In the genomic region with DNA sequence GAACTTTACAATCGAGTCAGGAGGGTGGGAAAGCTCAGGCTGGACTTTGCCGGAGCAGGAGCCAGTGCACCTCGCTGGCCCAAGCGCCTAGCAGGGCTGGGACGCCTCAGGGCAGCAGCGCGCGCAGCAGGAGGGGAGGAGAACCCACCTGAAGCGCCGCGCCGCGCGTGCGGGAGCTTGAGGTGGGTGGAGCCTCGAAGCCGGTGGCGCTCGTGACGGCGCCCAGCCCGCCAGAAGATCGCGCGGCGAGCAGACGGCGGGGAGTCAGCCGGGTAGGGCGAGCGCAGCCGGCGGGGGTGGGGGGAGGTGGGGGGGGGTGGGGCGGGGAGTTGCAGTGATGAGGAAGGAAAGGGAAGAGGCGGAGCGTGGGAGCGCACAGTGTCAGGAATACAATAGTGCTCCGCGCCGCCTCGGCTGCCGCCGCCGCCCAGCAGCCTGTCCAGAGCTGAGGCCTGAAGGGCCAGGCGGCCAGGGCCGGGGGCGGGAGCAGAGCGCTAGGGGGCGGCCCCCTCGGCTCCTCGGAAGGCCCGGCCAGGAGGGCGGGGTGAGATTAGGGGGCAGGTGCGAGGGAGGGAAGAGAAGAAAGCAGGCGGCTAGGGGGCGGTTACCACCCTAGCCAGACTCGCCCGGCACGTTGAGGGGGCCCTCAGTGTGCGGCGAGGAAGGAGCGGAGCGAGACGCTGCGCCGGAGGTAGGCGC, we compare ENCODE assay signal across 8 mouse cellular contexts. TPM values are rescaled to one million over a fixed set of nuclear protein-coding genes. Genes with fewer than 3 reads are reported as not detected.
DNase-seq lines count a peak whose midpoint lies in the region; ATAC-seq lines count a peak whose summit lies in the region.

A gene (plus strand): TSS at position 549 of the 699 bp plus-strand sequence.

- no peaks in the 10 kb centered on the region for H3K36me3 ChIP-seq in hindbrain, embryonic 16.5 days (ENCODE audit: control insufficient read depth, insufficient read depth, low read length)

- peak within 1 kb of the TSS; percentile 54 for H3K4me2 ChIP-seq in hindbrain, embryonic 16.5 days (ENCODE audit: low read length)

- peak; percentile 97 for ATAC-seq in hindbrain, embryonic 16.5 days
- peak; percentile 88 for ATAC-seq in megakaryocyte, adult 5-6 weeks (ENCODE audit: poor library complexity, severe bottlenecking)

- no peaks in the 10 kb centered on the region for H3K27me3 ChIP-seq in hindbrain, embryonic 16.5 days (replicated peaks; ENCODE audit: control insufficient read depth, insufficient read depth, low read length)

- H3K27ac ChIP-seq in hindbrain, embryonic 16.5 days (ENCODE audit: low read depth, low read length), result peak within 1 kb of the TSS; percentile 85

- 22% methylated on average over 37 of the region's 67 CpGs for WGBS in hindbrain, embryonic 16.5 days

- H3K9ac ChIP-seq in hindbrain, embryonic 16.5 days (ENCODE audit: low read depth, low read length), result peak within 1 kb of the TSS; percentile 77

- H3K4me3 ChIP-seq in hindbrain, embryonic 16.5 days (ENCODE audit: low read length), result peak within 1 kb of the TSS; percentile 65

- H3K4me1 ChIP-seq in hindbrain, embryonic 16.5 days (ENCODE audit: control insufficient read depth, insufficient read depth, low read depth, low read length), result peaks cover 4% of the 10 kb centered on the region

- no peaks in the 10 kb centered on the region for H3K9me3 ChIP-seq in hindbrain, embryonic 16.5 days (ENCODE audit: control insufficient read depth, low read length)

- peak; percentile 95 for DNase-seq in ZHBTc4 (ENCODE audit: low read depth, low spot score)
- peak; percentile 60 to 62 for DNase-seq in cerebellum, postnatal 36 days
- peak; percentile 36 for DNase-seq in gastrocnemius, adult 18-20 months (ENCODE audit: low spot score)
- DNase-seq in left cerebral cortex, adult 8-10 months (ENCODE audit: low spot score in 2 of 2), result peak; percentile 20 to 45
- DNase-seq in right cerebral cortex, adult 2 months (ENCODE audit: low spot score in 2 of 2), result peak; percentile 47 to 63
- peak; percentile 12 for DNase-seq in urinary bladder, postnatal 10 days (ENCODE audit: low spot score)

RNA-seq across cellular contexts. Expression of the gene that starts here (rescaled TPM):
- under 1 TPM; 0.43 TPM for total RNA-seq in gastrocnemius, adult 18-20 months (2021)
- 4.1 and 5.0 TPM in 2 replicates for polyA plus RNA-seq in hindbrain, embryonic 16.5 days (2015; fragmentation: Nextera tagmentation; extraction: Ambion mirVana)
- total RNA-seq in left cerebral cortex, adult 8-10 months (2022), result 1 to 10 TPM; 6.3 to 8.9 (median 6.7) TPM
- 3.2 and 4.8 TPM in 2 replicates for total RNA-seq in megakaryocyte, adult 5-6 weeks (2015)
- total RNA-seq in megakaryocyte, adult 5-6 weeks (2017), result 4.3 and 6.7 TPM in 2 replicates

Comparison
In these comparisons a context has a peak if more than half of its experiments do, and no peak if none do; other contexts are left out.
1. Peak in every context shown above with its lines: DNase-seq, ATAC-seq, H3K4me3 ChIP-seq and H3K27ac ChIP-seq.
2. Peak in DNase-seq in gastrocnemius, adult 18-20 months; RNA of the gene not detected or under 1 TPM.
3. DNase-seq: peak in every context shown above with its lines; median percentile 95 in ZHBTc4; 61 in cerebellum, postnatal 36 days; 55 in right cerebral cortex, adult 2 months; 36 in gastrocnemius, adult 18-20 months; 32 in left cerebral cortex, adult 8-10 months; 12 in urinary bladder, postnatal 10 days.